Mouse (Mus musculus): ENCODE data around the gene Smagp.

DNA sequence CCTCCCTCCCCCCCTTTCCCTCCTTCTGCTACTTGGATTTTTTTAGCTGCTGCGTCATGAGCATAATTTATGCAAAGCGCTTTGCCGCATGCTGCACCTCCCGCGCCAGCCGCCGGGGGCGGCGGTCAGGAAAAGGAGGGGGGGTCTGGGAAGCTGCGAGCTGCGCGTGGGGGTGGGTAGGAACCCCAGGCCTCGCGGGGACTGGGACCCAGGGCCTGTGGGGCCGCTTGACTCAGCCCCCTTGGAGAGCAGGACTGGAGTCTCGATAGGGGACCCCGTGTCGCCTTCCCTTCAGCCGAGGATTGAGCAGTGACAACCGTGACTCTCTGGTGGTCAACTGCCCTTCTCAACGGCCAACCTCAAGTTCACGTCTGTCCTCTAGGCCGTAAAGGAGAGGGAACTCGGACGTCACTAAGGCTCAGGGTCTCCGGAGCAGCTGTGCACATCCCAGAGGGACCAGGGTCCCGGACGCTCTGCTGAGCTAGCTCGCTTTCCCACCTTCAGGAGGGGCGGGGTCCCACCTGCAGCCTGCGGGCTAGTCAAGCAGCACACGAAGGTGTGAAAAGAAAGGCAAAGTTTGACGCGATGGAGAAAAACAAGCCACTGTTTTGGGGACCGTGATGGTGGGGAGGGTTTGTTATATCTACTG, 36.6 kb downstream of the Smagp start:
- TF ChIP-seq CTCF (IDR thresholded peaks at IDR 0.05; ENCODE audit: extremely low read depth, insufficient read length, insufficient replicate concordance, low read depth, low read length) (peak; percentile 61; the same call in 1 of the 2 replicates), POLR2A (IDR thresholded peaks at IDR 0.05; ENCODE audit: low read depth, low read length) (0 out of 2 replicates have a peak, but pooled peaks have one; percentile 27)

Measured in small intestine, adult 2 months (tissue).